Mouse (Mus musculus): ENCODE data around the gene Serpina11.
"Not testable (repeated sequence)": the region's sequence is repeated elsewhere in the genome, so short reads cannot be mapped to it uniquely, and the experiment has no call there.

Serpina11 gene

DNA sequence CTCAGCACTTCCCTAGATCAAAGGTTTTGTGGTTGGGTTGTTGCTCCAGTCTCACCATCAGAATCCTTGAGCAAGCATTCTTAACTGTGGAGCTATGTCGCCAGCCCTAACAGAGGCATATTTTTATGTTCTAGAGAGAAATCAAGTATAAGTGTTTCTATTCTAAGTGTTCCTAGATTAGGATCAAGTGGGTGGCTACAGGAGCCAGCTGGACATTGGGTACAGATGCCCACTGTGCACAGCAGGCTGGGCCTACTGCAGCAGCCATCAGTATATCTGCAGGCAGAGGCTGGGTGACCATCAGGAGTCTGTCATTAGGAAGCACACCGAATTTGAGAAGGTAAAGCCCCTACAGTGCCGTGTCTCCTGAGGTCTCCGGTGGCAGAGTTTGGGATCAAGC lies 18.7 kb downstream of the Serpina11 start:
- DNase-seq (ENCODE audit: low read depth, low spot score), result no peak

DNA sequence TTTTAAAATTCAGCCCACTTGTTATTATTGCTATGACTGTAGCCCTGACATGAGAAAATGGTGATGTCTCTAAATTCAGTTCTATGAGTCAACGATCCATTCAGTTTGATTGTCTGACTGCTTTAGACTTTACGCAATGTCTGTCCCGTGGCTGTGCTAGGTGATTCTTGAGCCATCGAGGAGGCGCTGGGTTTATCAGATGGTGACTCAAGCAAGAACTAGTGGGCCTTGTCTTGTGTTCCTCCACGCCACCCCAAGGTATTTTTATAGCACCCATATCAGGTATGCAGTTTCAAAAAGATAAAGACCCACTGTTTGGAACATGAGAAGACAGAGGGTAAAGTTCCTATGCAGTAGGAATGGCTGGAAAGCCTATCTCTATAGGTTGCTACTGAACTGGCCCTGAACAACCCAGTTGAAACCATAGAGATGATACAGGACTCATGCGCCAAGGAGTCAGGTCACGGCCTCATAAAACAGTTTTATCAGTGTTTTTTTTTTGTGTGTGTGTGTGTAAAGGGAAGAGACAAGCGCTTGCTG lies 20.1 kb downstream of the Serpina11 start:
- no peak for DNase-seq (ENCODE audit: low read depth, low spot score)

DNA sequence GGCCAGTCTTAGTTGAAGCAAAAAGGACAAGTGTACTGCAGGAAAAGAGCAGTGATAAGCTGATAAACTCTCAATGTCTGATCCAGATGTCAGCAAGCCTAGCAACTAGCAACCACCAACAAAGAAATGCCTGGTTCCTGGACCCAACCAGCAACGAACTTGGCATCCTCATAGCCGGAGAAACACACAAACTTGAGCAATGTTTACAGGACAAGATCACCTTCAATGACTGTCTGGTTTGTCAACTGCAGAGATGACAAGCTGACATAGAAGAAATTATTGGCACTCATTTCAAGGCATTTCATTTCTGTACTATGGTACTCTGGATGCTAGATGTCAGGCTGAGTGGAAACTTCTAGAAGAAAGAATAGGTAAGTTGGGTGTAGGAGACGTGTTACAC lies 23.0 kb downstream of the Serpina11 start:
- no peak for DNase-seq (ENCODE audit: low read depth, low spot score)

DNA sequence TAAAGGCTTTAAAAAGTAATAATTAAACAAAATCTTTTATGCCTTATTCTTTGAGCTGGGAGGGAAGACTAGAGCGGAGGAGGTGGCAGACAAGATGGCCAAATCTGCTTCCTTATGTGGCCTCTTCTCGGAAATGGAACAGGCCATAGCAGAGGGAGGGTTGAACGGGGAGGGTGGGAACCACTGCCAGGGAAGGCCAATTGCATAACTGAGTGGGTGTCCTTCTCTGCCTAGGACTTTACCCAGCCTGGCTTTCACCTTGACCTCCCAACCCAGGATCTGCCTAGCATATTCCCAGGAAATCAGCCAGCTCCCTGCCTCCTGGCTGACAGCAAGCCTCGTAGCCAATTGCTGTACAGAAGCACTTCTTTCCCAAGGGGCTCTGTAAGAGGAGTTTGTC lies 26.5 kb downstream of the Serpina11 start:
- no peak for DNase-seq (ENCODE audit: low read depth, low spot score)

DNA sequence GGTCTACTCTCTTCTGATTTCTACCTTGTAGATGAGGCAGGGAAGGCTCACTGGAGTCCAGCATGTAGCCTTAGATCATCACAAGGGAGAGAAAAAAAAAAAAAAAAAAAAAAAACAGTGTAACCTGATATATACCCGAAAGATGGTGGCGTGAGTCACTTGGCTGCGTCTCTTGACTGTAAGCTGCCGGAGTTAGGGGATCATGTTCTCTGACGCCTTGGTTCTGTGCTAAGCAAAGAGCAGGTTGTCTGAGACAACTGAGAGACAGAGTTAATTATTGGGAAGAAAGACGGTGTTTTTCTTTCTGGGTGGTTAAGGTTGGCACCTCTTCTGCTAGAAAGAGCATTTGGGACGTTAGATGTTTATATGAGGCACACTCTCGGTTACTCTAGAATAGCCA lies 26.9 kb downstream of the Serpina11 start:
- no peak for DNase-seq (ENCODE audit: low read depth, low spot score)

DNA sequence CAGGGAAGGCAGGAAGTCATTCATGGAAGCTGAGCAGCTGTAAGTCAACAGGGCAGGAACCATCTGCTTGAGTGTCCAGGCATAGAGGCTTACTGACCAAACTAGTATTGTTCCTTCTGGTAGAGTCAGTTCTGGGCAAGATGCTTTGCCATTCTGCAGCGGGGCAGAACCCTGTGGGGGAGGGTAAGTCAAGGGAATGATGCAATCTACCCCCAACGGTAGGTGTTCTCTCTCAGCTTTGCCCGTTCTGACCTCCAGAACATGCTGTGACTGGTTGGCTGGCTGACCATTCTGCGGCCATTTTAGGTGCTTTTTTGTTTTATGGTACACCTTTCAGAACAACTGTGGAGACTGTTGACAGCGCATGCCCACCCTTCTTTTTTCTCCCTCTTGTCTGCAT lies 27.4 kb downstream of the Serpina11 start:
- DNase-seq (ENCODE audit: low read depth, low spot score), result no peak

DNA sequence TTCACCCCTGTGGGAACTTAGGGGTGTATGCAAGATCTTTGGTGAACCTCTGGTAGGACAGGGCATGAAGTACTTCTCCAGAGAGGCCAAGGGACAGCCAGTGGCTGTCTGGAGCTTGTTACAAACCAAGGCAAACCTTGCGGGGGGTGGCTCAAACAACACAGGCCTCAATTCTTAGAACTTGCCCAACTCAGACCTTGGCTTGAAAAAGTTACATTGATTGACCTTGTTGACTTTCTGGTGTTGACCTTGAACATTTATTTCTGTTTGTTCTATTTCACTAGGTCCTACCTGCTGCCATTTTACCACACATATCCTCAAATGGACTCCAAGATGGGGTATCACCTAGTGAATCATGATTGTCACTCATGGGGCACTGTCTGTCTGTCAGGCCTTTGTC lies 28.0 kb downstream of the Serpina11 start:
- no peak for DNase-seq (ENCODE audit: low read depth, low spot score)

DNA sequence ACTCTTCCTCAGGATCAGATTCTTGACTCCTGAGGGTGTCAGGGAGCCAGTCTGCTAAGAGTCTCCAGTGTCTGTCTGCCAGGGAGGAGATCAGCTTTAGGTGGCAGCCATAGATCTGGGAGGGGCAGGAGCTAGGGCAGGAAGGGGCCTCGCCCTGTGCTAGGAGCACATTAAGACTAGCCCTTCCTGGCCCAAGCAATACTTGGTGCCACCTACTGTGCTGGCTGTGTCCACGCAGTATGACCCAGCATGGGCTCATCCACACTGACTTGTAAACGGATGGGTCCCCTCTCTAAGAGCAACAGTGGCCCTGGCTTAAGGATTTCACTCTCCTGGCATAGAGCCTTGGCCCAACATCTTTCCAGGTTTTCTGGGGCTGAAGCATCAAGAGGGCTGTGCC lies 31.0 kb downstream of the Serpina11 start, which contains the start of gene Serpina1e:
TSS of gene Serpina1e (minus strand) at position 178 of the 400 bp plus-strand sequence.
- DNase-seq (ENCODE audit: low read depth, low spot score), result no peak

DNA sequence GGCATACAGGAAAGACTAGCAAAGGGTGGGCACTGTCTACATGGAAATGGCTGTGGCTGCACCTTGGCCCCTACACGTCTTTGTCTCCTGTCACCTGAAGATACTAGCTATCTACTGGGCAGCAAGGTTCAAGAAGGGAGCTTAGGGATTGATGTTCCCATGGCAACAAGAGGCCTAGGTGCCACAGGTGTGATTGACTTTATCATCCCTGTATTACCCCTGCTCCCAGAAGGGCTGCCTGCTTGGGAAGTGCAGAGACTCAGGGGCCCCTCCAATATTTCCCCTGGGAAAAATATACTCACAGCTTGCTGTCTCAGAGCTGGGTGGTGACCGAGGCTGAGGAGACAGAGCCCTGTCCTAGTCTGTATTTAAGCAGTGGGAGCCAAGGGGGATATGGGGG lies 33.2 kb downstream of the Serpina11 start:
- not testable (repeated sequence) for DNase-seq (ENCODE audit: low read depth, low spot score)

DNA sequence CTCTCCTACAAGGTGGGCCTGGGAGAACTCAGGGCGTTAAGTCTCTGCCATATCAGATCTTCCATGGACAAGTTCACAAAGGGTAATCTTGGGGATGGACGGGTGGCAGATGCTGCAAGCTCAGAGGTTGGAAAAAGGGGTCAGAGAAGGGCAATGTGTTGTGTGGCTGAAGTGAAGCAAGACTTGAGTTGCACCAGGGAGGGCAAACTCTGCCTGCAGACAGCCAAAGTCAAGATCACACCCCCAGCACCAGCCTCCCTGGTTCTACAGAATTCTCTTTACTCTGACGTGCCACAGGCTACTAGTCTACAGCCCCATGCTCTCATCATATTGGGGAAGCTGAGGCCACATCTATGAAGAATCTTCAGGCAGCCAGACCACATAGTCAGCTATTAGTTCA lies 36.8 kb downstream of the Serpina11 start:
- not testable (repeated sequence) for DNase-seq (ENCODE audit: low read depth, low spot score)

DNA sequence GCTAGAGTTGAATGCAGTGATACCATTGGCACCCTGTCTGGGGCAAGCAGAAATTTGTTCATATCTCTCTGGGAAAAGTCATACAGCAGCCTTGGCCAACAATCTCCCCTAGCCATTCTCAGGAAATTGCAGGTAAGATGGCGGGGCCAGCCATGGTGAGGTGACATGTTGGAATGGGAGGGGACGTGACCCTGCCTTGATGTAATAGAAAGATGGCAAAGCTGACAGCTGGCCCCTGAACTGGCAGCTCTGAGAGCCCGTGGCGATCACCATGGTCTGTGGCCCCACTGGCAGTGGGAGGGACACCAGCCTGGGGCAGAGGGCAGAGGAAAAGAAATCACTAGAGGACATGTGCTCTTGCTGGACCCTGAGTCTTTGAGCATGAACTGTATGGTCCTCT lies 43.5 kb downstream of the Serpina11 start:
- DNase-seq (ENCODE audit: low read depth, low spot score), result no peak

All from forelimb bud, embryonic 11.5 days (tissue).